Mouse (Mus musculus) heart, embryonic 16.5 days (tissue): Measurements from ENCODE around the gene Tab2. TPM values are rescaled to one million over a fixed set of nuclear protein-coding genes. Genes with fewer than 3 reads are reported as not detected.

ENCODE experiments used
- ATAC-seq: fragments of 200-750 bp; cut with Nextera tagmentation; replicated peaks from 2 replicates; pipeline ENCODE4 v1.8.0; 2017; ENCODE audit warnings: moderate number of reproducible peaks; ENCODE audit not compliant: insufficient read depth, low FRiP score; ENCODE audit errors: extremely low read depth
- H3K27ac ChIP-seq: fragments of 300-500 bp; sonication (generic); 2 replicates; pipeline ENCODE4 v1.5.1; 2014; ENCODE audit warnings: mild to moderate bottlenecking, low read length, control low read depth, moderate library complexity
- H3K27me3 ChIP-seq: fragments of 300-500 bp; sonication (generic); 2 replicates; pipeline ENCODE4 v1.6.1; 2014; ENCODE audit warnings: low read length, mixed read lengths; ENCODE audit not compliant: control insufficient read depth, insufficient read depth
- H3K36me3 ChIP-seq: fragments of 300-500 bp; sonication (generic); 2 replicates; pipeline ENCODE4 v1.6.1; 2014; ENCODE audit not compliant: control insufficient read depth, insufficient read depth
- H3K4me1 ChIP-seq: fragments of 300-500 bp; sonication (generic); 2 replicates; pipeline ENCODE4 v1.6.1; 2014; ENCODE audit warnings: low read length, mixed read lengths; ENCODE audit not compliant: control insufficient read depth, insufficient read depth
- H3K4me2 ChIP-seq: fragments of 300-500 bp; sonication (generic); 2 replicates; pipeline ENCODE4 v1.6.1; 2014; ENCODE audit warnings: low read depth, mild to moderate bottlenecking, control low read depth, low read length
- H3K4me3 ChIP-seq: fragments of 300-500 bp; sonication (generic); 2 replicates; pipeline ENCODE4 v1.5.1; 2014; ENCODE audit warnings: mild to moderate bottlenecking, control low read depth, low read length
- H3K9ac ChIP-seq: fragments of 300-500 bp; sonication (generic); 2 replicates; pipeline ENCODE4 v1.6.1; 2014; ENCODE audit warnings: low read length, control low read depth
- H3K9me3 ChIP-seq: fragments of 300-500 bp; sonication (generic); replicated peaks from 2 replicates; pipeline ENCODE4 v1.6.1; 2016; ENCODE audit warnings: low read length; ENCODE audit not compliant: control insufficient read depth
- WGBS: fragments of 180-500 bp; shearing (Covaris S2); extraction: QIAGEN DNeasy Blood & Tissue Kit; methylation state at CpG from one replicate; pipeline ENCODE4 v1.1.7; 2014; 5-methylcytosine and 5-hydroxymethylcytosine counted together
- polyA plus RNA-seq: library from polyadenylated mRNA; unstranded; fragments of >200 nt; fragmentation: Nextera tagmentation; extraction: Ambion mirVana; gene quantifications from 2 replicates; pipeline ENCODE4 v1.2.1, GENCODE M21; 2015

Gene Tab2
- polyA plus RNA-seq: 15.1 and 15.4 TPM in 2 replicates

DNA sequence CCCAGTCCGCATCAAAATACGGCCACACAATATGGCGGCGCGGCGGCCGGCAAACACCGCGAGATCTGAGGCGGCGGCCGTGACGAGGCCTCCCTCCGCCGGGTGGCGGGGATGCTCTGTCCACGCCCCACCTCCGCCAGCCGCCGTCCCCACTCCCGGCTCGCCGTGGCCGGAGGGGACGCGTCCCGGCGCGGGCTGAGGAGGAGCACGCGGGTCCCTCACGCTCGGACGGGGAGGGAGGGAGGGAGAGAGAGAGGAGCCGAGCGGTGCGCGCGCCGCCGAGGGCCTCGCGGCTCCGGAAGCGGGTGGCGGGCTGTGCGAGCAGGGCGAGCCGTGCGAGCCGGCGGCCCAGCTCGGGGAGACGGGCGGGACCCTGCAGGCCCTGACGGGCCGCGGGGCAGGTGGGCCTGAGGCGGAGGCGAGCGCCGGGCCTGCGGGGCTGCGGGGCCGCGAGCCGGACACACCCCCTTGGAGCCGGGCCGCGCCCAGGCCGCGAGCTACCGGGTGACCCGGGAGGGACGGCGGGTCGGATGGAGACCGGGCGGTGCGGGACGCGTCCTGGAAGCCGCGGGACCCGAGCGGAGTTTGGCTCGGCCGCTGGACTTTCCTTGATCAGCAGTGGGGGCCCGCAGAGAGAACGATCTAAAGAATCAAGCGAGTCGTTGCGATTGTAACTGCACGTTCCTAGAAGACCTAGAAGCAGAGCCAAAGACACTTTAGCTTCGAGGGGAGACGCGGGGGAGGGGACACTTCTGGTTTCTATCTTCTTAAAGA, at the start of gene Tab2:
TSS of gene Tab2 (minus strand) at position 3 of the 774 bp plus-strand sequence.
- Histone ChIP-seq H3K27me3 (no peaks in the 10 kb centered on the region), H3K9me3 (no peaks in the 10 kb centered on the region), H3K4me1 (peaks cover 35% of the 10 kb centered on the region), H3K4me2 (peak within 1 kb of the TSS; percentile 76), H3K27ac (peak within 1 kb of the TSS; percentile 97), H3K9ac (peak within 1 kb of the TSS; percentile 92), H3K4me3 (peak within 1 kb of the TSS; percentile 67), H3K36me3 (0 out of 2 replicates have a peak, but pooled peaks cover 2% of the 10 kb centered on the region)
- WGBS: under 1% methylated on average over 85 of the region's 97 CpGs
- peak; percentile 93 for ATAC-seq

GRCm38 (mm10) chr10:7992258-7992919, 36.4 kb upstream of the Tab2 start:
- Histone ChIP-seq H3K27me3 (no peaks in the 10 kb centered on the region), H3K4me3 (no peak overlapping the region), H3K4me2 (no peak overlapping the region), H3K9ac (no peak overlapping the region), H3K27ac (no peak overlapping the region), H3K9me3 (no peaks in the 10 kb centered on the region), H3K36me3 (no peaks in the 10 kb centered on the region), H3K4me1 (peaks cover 4% of the 10 kb centered on the region)
- 71% methylated on average over 10 of the region's 10 CpGs for WGBS
- ATAC-seq: no peak

- Histone ChIP-seq H3K4me2 (no peak overlapping the region), H3K4me3 (no peak overlapping the region), H3K27me3 (no peaks in the 10 kb centered on the region), H3K4me1 (peaks cover 4% of the 10 kb centered on the region), H3K27ac (no peak overlapping the region), H3K36me3 (no peaks in the 10 kb centered on the region), H3K9me3 (no peaks in the 10 kb centered on the region), H3K9ac (no peak overlapping the region)
- no peak for ATAC-seq
- WGBS: 31% methylated on average over 5 of the region's 5 CpGs
Observed at GRCm38 (mm10) chr10:7991596-7991995, 35.6 kb upstream of the Tab2 start.

GRCm38 (mm10) chr10:7987521-7987920, 31.5 kb upstream of the Tab2 start:
- no peaks in the 10 kb centered on the region for H3K9me3 ChIP-seq
- H3K9ac ChIP-seq: no peak overlapping the region
- H3K27me3 ChIP-seq: no peaks in the 10 kb centered on the region
- H3K4me2 ChIP-seq: no peak overlapping the region
- H3K4me1 ChIP-seq: peaks cover 4% of the 10 kb centered on the region
- no peaks in the 10 kb centered on the region for H3K36me3 ChIP-seq
- H3K27ac ChIP-seq: no peak overlapping the region
- no peak overlapping the region for H3K4me3 ChIP-seq
- no peak for ATAC-seq
- WGBS: 93% methylated on average over 8 of the region's 8 CpGs

GRCm38 (mm10) chr10:7976462-7976861, 20.4 kb upstream of the Tab2 start:
- peaks cover 4% of the 10 kb centered on the region for H3K9me3 ChIP-seq
- H3K4me3 ChIP-seq: no peak overlapping the region
- H3K4me2 ChIP-seq: no peak overlapping the region
- H3K36me3 ChIP-seq: no peaks in the 10 kb centered on the region
- 0 out of 2 replicates have a peak, but pooled peaks have one; percentile 32 for ATAC-seq
- no peaks in the 10 kb centered on the region for H3K4me1 ChIP-seq
- no peak overlapping the region for H3K27ac ChIP-seq
- no peaks in the 10 kb centered on the region for H3K27me3 ChIP-seq
- 87% methylated on average over 9 of the region's 9 CpGs for WGBS
- no peak overlapping the region for H3K9ac ChIP-seq

GRCm38 (mm10) chr10:7968747-7969280, 12.8 kb upstream of the Tab2 start:
- no peak overlapping the region for H3K9ac ChIP-seq
- WGBS: 94% methylated on average over 2 of the region's 2 CpGs
- H3K9me3 ChIP-seq: no peaks in the 10 kb centered on the region
- H3K4me1 ChIP-seq: no peaks in the 10 kb centered on the region
- H3K4me3 ChIP-seq: no peak overlapping the region
- no peak for ATAC-seq
- H3K27me3 ChIP-seq: no peaks in the 10 kb centered on the region
- no peak overlapping the region for H3K4me2 ChIP-seq
- H3K36me3 ChIP-seq: no peaks in the 10 kb centered on the region
- H3K27ac ChIP-seq: no peak overlapping the region

DNA sequence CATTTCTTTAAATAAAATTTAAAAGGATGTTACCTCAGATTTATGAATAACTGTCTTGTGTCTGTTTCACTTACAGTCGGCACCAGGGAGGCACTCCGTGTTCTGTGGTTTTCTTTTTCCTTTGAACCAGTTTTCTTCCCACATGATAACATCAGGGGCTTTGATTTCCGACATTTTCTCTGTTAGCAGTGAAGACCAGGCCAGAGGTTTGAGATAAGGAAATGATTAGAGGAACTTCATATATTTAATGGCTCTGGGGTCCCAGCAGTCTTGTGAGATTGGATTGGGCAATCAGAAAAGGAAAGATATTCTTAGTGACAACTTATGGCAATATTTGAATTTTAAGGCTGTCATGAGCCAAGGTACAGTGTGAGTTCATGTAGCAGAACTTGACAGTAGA, 11.1 kb upstream of the Tab2 start:
- Histone ChIP-seq H3K4me2 (no peak overlapping the region), H3K9me3 (no peaks in the 10 kb centered on the region), H3K4me3 (no peak overlapping the region), H3K27ac (no peak overlapping the region), H3K27me3 (no peaks in the 10 kb centered on the region), H3K4me1 (no peaks in the 10 kb centered on the region), H3K36me3 (no peaks in the 10 kb centered on the region), H3K9ac (no peak overlapping the region)
- ATAC-seq: no peak
- WGBS: 38% methylated on average over 3 of the region's 3 CpGs

- 38% methylated on average over 6 of the region's 6 CpGs for WGBS
- no peak overlapping the region for H3K9ac ChIP-seq
Observed at GRCm38 (mm10) chr10:7959073-7959472, 3.0 kb upstream of the Tab2 start.

More at GRCm38 (mm10) chr10:7959073-7959472, 3.0 kb upstream of the Tab2 start:
- H3K27me3 ChIP-seq: no peaks in the 10 kb centered on the region
- peaks cover 17% of the 10 kb centered on the region for H3K4me1 ChIP-seq
- peak overlapping the region; percentile 54 for H3K27ac ChIP-seq
- no peak overlapping the region for H3K4me3 ChIP-seq
- H3K4me2 ChIP-seq: peak overlapping the region; percentile 2; the same call in 1 of the 2 replicates
- ATAC-seq: 0 out of 2 replicates have a peak, but pooled peaks have one; percentile 5
- H3K36me3 ChIP-seq: no peaks in the 10 kb centered on the region
- no peaks in the 10 kb centered on the region for H3K9me3 ChIP-seq
